Mouse (Mus musculus) CD4-positive naive resting alpha-beta T cell, adult 57 days (primary cell): Measurements from ENCODE around the gene Fggy. TPM values are rescaled to one million over a fixed set of nuclear protein-coding genes. Genes with fewer than 3 reads are reported as not detected.

Experiments used
- total RNA-seq: library from RNA; stranded (reverse); gene quantifications from one replicate; pipeline ENCODE4 v1.2.4, GENCODE M21; 2023

Fggy gene
- 7.4 TPM for total RNA-seq

DNA sequence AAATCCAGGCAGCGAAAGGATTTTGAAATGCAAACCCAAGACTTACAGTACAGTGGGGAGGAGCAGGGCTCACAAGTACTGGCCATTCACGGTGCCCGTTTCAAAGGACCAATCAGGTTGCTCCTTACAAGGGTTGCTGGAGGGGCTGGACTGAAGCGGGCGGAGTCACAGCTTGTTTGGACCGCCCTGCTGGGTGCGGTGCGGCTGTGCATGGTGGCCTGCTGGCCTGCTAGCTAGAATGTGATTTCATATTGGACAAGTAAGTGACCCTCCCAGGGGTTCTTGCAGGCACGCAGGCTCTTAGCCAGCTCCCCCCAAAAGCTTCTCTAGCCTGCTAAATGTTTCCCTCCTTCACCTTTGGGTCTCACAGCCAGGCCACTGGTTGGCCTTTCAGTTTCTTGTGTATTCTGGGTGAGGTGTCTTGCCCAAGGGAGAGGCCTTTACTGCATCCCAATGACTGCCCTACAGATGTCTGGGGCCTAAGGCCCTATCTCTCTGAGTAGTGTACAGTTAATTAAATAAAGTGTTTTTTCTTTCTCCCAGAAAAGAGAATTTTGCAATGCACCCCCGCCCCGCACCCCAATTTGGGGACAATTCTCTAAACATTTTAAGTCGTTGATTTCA lies at the start of gene Fggy:
Gene Fggy, plus strand, starts transcription at position 175 of the 624 bp plus-strand sequence.

DNA sequence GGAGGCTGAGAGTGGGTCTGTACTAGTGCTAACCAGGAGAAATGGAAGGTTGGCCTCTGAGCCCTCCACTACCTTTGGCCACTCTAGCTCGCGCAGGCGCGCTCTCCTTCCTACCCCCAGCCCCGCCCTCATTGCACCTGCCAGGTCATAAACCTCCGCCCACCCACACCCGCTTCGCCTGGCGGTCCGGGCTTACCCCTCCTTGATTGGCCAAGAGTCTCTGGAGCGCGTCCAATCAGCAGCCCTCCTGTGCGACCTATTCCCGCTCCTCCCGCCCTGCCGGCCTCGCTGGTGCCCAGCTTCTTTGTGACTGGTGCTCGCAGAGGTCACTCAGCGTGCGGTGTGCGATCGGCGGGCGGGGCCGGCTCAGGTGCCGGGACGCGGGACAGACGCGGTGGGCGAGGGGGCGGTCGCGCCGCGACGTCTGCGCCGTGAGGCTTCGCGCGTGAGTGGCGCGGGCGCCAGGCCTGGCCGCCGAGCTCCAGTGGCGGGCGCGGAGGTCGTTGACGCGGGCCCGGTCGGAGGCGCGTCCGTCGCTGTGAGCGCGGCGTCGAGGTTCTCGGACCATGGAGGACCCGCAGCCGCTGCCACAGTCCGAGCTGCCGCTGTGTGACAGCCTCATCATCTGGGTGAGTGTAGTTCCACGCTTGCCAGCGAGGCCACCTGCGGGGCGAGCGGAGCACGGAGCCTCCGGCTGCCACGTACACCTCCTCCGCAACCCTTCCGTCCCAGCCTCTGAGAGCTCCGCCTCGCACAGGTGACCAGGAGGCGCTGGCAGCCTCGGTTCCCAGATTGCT lies 409.8 kb downstream of the Fggy start, which contains the start of gene Hook1:
Gene Hook1, plus strand, starts transcription at position 313 of the 797 bp plus-strand sequence.

